Mouse (Mus musculus) olfactory bulb, adult 2 months (tissue): ENCODE data around the gene Cbln4. TPM values are rescaled to one million over a fixed set of nuclear protein-coding genes. Genes with fewer than 3 reads are reported as not detected.

Source experiments
- H3K27ac ChIP-seq: fragments of 200-500 bp; 2 replicates; pipeline ENCODE4 v1.5.1; 2012; ENCODE audit warnings: low read depth, low read length; ENCODE audit not compliant: insufficient read depth
- H3K4me1 ChIP-seq: fragments of 200-500 bp; 2 replicates; pipeline ENCODE4 v1.6.1; 2012; ENCODE audit warnings: low read length; ENCODE audit not compliant: control insufficient read depth, insufficient read depth
- H3K4me3 ChIP-seq: fragments of 200-500 bp; 2 replicates; pipeline ENCODE4 v1.5.1; 2012; ENCODE audit warnings: mild to moderate bottlenecking, low read depth, low read length, moderate library complexity; ENCODE audit not compliant: insufficient read depth
- CTCF ChIP-seq: fragments of 200-500 bp; IDR thresholded peaks from 2 replicates; pipeline ENCODE4 v1.5.1; 2012; ENCODE audit warnings: low read depth, mild to moderate bottlenecking, low read length, moderate library complexity; ENCODE audit not compliant: insufficient read depth
- POLR2A ChIP-seq: fragments of 200-500 bp; IDR thresholded peaks from 2 replicates; pipeline ENCODE4 v1.6.1; 2012; ENCODE audit warnings: mild to moderate bottlenecking, low read depth, low read length, moderate library complexity; ENCODE audit not compliant: insufficient read depth
- WGBS: fragments of 180-500 bp; shearing (Covaris S2); methylation state at CpG from one replicate; pipeline ENCODE4 v1.1.7; 2018; 5-methylcytosine and 5-hydroxymethylcytosine counted together
- polyA plus RNA-seq: library from polyadenylated mRNA; stranded (reverse); fragments of >200 nt; gene quantifications from 2 replicates; pipeline ENCODE4 v1.2.4, GENCODE M21; 2012; ENCODE audit warnings: low replicate concordance; ENCODE audit not compliant: missing spikeins, insufficient read depth, insufficient read length

Gene Cbln4
- polyA plus RNA-seq, 1 experiment: not detected

DNA sequence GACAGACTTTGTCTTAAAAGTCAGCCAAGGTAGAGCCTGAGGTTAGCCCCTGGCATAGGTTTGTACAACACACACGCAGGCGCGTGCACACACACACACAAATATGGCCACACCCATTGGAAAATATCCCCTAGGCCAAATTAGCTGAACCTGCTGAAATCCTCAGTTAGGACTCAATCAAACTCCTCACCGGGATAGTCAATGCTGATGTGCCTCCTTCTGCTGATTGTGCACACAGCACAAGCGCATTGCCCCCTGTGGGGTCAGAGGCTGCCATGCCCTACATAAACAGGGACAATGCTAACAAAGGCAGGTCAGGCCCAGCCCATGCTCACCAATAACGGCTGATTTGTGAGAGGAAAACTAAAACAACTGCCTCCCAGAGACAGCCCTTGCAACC, 56.6 kb downstream of the Cbln4 start:
- Histone ChIP-seq H3K4me3 (no peak overlapping the region), H3K27ac (no peak overlapping the region), H3K4me1 (no peaks in the 10 kb centered on the region)
- 70% methylated on average over 6 of the region's 6 CpGs for WGBS
- TF ChIP-seq CTCF: no peak
- no peak for TF ChIP-seq POLR2A

Other genes with a start within 250 kb of the Cbln4 start
- gene Mc3r, start 205.0 kb upstream of the Cbln4 start, polyA plus RNA-seq: not detected in 2 replicates